Mouse (Mus musculus) limb, embryonic 13.5 days (tissue): ENCODE data around the gene Gad1. TPM values are rescaled to one million over a fixed set of nuclear protein-coding genes. Genes with fewer than 3 reads are reported as not detected.
A peak's percentile ranks its signal among the peaks of the same experiment; 100 is the strongest.

Source experiments
- ATAC-seq: fragments of 200-750 bp; cut with Nextera tagmentation; 2 replicates; pipeline ENCODE4 v1.8.0; 2017; ENCODE audit warnings: low read depth, moderate number of reproducible peaks, moderate TSS enrichment; ENCODE audit not compliant: low FRiP score
- H3K27ac ChIP-seq: fragments of 300-500 bp; sonication (generic); 2 replicates; pipeline ENCODE4 v1.5.1; 2015; ENCODE audit warnings: inconsistent platforms, mild to moderate bottlenecking, moderate library complexity
- H3K27me3 ChIP-seq: fragments of 300-500 bp; sonication (generic); 2 replicates; pipeline ENCODE4 v1.6.1; 2015; ENCODE audit warnings: mild to moderate bottlenecking, inconsistent platforms
- H3K36me3 ChIP-seq: fragments of 300-500 bp; sonication (generic); 2 replicates; pipeline ENCODE4 v1.6.1; 2015; ENCODE audit warnings: inconsistent platforms, mild to moderate bottlenecking, moderate library complexity
- H3K4me1 ChIP-seq: fragments of 300-500 bp; sonication (generic); 2 replicates; pipeline ENCODE4 v1.6.1; 2015; ENCODE audit warnings: inconsistent platforms
- H3K4me2 ChIP-seq: fragments of 300-500 bp; sonication (generic); replicated peaks from 2 replicates; pipeline ENCODE4 v1.6.1; 2015; ENCODE audit warnings: inconsistent platforms, mild to moderate bottlenecking, moderate library complexity
- H3K4me3 ChIP-seq: fragments of 300-500 bp; sonication (generic); 2 replicates; pipeline ENCODE4 v1.5.1; 2015; ENCODE audit warnings: moderate library complexity, mild to moderate bottlenecking, inconsistent platforms
- H3K9ac ChIP-seq: fragments of 300-500 bp; sonication (generic); 2 replicates; pipeline ENCODE4 v1.6.1; 2015; ENCODE audit warnings: mild to moderate bottlenecking, inconsistent platforms
- H3K9me3 ChIP-seq: fragments of 300-500 bp; sonication (generic); 2 replicates; pipeline ENCODE4 v1.6.1; 2016; ENCODE audit warnings: inconsistent platforms
- WGBS: fragments of 180-500 bp; shearing (Covaris S2); methylation state at CpG from one replicate; pipeline ENCODE4 v1.1.7; 2015; 5-methylcytosine and 5-hydroxymethylcytosine counted together
- polyA plus RNA-seq: library from polyadenylated mRNA; unstranded; fragments of >200 nt; fragmentation: Nextera tagmentation; extraction: Ambion mirVana; gene quantifications from 2 replicates; pipeline ENCODE4 v1.2.1, GENCODE M21; 2015

The Gad1 gene
- polyA plus RNA-seq, 1 experiment from 2014 or later, result 0.45 TPM

DNA sequence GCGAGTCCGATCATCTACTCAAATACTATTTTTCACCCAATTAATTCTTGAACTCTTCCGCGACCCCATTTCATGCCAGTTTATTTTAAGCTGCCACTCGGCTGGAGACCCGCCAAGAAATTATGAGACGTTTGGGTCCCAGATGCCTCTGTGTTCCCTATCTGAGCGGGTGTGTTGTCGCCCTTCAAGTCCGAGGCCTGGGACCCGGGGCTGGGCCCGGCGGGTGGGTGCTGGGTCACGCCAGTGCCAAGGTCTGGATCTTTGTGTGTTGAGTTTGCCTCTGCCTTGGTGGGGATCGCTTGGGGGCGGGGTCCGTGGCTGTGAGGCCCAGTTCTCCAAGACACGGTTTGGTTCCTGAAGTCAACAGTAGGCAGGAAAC, 13.7 kb downstream of the Gad1 start:
- WGBS, result 3% methylated on average over 18 of the region's 18 CpGs
- H3K27ac ChIP-seq, result no peak overlapping the region
- no peak overlapping the region for H3K9ac ChIP-seq
- peaks cover 55% of the 10 kb centered on the region for H3K4me1 ChIP-seq
- H3K27me3 ChIP-seq, result peaks cover 100% of the 10 kb centered on the region
- no peak for ATAC-seq
- H3K4me2 ChIP-seq, result peak overlapping the region; percentile 64
- no peaks in the 10 kb centered on the region for H3K36me3 ChIP-seq
- H3K9me3 ChIP-seq, result no peaks in the 10 kb centered on the region
- peak overlapping the region; percentile 19 for H3K4me3 ChIP-seq

DNA sequence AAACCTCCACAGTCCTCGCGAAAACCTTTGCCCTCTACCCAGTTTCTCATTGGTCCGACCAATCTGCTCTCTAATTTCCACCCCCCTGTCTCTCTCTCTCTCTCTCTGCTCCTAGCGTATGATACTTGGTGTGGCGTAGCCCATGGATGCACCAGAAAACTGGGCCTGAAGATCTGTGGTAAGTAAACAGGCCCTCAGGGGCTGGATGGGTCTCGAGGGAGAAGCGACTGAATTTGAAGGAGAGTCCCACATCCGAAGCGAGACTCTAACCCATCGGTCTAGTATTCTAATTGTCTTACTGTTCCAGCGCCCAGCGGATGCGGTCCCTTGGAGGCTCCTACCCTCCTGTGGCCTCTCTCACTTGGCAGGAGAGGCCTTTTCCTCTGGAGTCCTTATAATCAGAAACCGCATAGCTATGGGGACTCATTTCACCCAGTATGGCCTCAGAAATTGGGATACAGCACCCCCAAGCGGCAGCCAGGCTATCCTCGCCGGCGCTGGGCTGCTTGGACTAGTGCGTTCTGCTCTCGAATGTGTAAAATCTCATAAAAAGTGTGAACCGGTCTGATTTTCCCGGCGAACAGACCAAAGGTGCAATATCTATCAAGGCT, 14.3 kb downstream of the Gad1 start:
- H3K4me1 ChIP-seq, result peaks cover 49% of the 10 kb centered on the region
- H3K27ac ChIP-seq, result no peak overlapping the region
- peak overlapping the region; percentile 35 for H3K4me3 ChIP-seq
- H3K36me3 ChIP-seq, result no peaks in the 10 kb centered on the region
- peaks cover 100% of the 10 kb centered on the region for H3K27me3 ChIP-seq
- 4% methylated on average over 23 of the region's 23 CpGs for WGBS
- no peak overlapping the region for H3K9ac ChIP-seq
- ATAC-seq, result no peak
- H3K4me2 ChIP-seq, result peak overlapping the region; percentile 64
- no peaks in the 10 kb centered on the region for H3K9me3 ChIP-seq

GRCm38 (mm10) chr2:70567682-70568077, 14.8 kb downstream of the Gad1 start:
- Histone ChIP-seq H3K27me3 (peaks cover 100% of the 10 kb centered on the region), H3K4me3 (peak overlapping the region; percentile 35), H3K27ac (no peak overlapping the region), H3K4me1 (peaks cover 44% of the 10 kb centered on the region), H3K9ac (no peak overlapping the region), H3K9me3 (no peaks in the 10 kb centered on the region), H3K36me3 (no peaks in the 10 kb centered on the region), H3K4me2 (peak overlapping the region; percentile 64)
- ATAC-seq, result no peak
- under 1% methylated on average over 12 of the region's 12 CpGs for WGBS

DNA sequence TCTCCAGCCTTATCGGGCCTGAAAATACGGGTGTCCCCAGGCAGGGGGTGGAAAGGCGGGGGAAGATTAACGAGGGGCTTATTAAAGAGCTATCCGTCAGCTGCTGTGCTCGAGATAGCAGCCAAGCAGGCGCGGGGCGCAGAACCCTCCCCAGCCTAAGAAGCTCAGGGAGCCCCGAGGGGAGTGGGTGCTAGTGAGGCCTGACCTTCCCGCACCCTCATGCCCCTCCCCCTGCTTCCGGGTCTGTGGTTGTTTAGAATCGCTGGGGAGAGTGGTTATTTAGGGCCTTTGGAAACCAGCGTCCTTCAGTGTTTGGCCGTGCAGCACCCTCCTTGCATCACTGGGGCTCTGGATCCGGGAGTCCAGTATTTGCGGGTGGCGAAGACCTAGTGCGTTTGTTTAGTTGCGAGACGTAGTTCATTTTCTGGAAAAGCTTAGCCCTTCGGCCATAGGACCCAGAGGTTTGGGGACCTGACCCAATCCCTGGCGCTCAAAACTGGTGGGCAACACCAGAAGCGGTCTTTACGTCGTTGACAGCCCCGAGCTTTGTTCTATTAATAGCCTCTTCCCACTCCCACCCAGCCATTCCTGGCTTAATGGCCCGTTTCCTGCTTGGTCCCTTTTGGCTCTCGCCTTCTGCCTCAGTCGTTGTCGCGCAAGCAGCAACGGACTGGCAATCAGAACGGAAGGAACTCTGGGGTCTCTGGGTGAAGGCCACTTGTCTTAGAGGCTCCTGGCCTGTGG, 15.5 kb downstream of the Gad1 start:
- ATAC-seq, result no peak
- peaks cover 99% of the 10 kb centered on the region for H3K27me3 ChIP-seq
- no peaks in the 10 kb centered on the region for H3K9me3 ChIP-seq
- peak overlapping the region; percentile 35 for H3K4me3 ChIP-seq
- H3K36me3 ChIP-seq, result no peaks in the 10 kb centered on the region
- H3K9ac ChIP-seq, result no peak overlapping the region
- H3K4me1 ChIP-seq, result peaks cover 39% of the 10 kb centered on the region
- WGBS, result under 1% methylated on average over 34 of the region's 34 CpGs
- H3K4me2 ChIP-seq, result peak overlapping the region; percentile 64
- no peak overlapping the region for H3K27ac ChIP-seq

DNA sequence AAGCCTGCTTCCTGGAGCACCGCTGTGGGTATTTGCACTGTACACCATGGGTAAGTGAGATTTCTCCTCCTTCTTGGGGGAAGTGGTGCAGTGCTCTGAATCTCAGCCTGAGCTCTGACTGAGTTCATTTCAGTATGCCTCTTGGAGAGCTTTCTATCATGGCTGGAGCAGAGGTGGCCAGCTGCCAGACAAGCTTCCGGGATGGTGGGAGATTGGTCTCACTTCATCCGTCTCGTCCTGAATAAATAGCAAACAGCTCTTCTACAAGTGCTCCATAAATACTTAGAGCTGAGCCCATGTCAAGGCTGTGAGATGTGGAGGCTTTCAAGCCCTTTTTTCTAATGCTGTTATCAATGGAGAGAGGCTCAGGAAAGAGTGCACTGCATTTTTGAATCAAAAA, 18.8 kb downstream of the Gad1 start:
- no peak overlapping the region for H3K27ac ChIP-seq
- no peak overlapping the region for H3K9ac ChIP-seq
- H3K36me3 ChIP-seq, result no peaks in the 10 kb centered on the region
- H3K27me3 ChIP-seq, result peaks cover 78% of the 10 kb centered on the region
- no peak overlapping the region for H3K4me3 ChIP-seq
- ATAC-seq, result no peak
- peaks cover 24% of the 10 kb centered on the region for H3K4me1 ChIP-seq
- WGBS, result 66% methylated on average over 4 of the region's 4 CpGs
- no peaks in the 10 kb centered on the region for H3K9me3 ChIP-seq
- H3K4me2 ChIP-seq, result no peak overlapping the region

DNA sequence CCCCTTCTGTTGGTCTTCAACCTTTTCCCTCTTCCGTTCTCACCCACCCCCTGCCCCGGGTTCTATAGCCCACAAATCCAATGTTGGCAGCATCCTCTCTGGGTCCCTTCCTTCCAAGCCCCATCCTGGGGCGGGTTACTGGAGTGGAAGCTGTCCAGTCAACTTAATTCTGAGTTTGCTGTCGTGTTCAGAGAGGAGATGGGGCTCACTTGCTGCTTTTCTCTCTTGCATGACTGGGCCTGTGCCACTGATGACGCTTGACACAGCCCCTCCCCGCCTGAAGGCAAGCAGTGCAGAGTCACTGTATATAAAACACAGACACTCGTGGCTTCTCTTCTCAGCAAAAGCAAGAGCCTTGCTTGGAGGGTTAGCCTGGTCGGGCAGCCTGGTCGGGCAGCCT, 19.4 kb downstream of the Gad1 start:
- Histone ChIP-seq H3K4me2 (no peak overlapping the region), H3K36me3 (no peaks in the 10 kb centered on the region), H3K9me3 (no peaks in the 10 kb centered on the region), H3K9ac (no peak overlapping the region), H3K27me3 (peaks cover 73% of the 10 kb centered on the region), H3K27ac (no peak overlapping the region), H3K4me3 (no peak overlapping the region), H3K4me1 (peaks cover 18% of the 10 kb centered on the region)
- 57% methylated on average over 9 of the region's 9 CpGs for WGBS
- no peak for ATAC-seq

DNA sequence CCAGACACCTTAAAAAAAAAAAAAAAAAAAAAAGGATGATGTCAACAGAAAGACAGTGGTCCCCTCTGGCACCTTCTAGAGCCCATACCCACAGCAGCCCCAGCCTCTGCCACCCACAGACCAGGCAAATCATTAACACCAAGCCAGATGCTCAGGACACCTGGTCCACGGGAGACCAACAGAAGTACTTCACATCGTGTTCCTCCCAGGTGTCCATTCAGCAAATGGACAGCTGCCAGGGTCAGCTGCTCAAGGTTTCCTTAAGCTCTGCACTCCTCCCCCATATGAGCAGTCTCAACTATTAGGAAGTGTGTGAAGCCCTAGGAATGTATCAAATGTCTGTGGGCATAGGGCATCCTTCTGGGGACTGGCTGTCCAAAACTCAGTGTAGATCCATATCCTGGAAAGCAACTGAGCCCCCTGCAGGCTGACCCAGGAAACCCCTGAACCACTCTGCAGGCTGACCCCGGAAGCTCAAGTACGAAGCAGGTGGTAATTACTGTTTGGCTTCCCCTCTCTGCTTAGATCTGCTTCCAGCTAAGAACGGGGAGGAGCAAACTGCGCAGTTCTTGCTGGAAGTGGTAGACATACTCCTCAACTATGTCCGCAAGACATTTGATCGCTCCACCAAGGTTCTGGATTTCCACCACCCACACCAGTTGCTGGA, 20.8 kb downstream of the Gad1 start:
- no peak overlapping the region for H3K4me3 ChIP-seq
- H3K9me3 ChIP-seq, result no peaks in the 10 kb centered on the region
- no peaks in the 10 kb centered on the region for H3K36me3 ChIP-seq
- no peak overlapping the region for H3K9ac ChIP-seq
- ATAC-seq, result peak; percentile 24; the same call in 1 of the 2 replicates
- H3K27me3 ChIP-seq, result peaks cover 58% of the 10 kb centered on the region
- peaks cover 5% of the 10 kb centered on the region for H3K4me1 ChIP-seq
- 70% methylated on average over 8 of the region's 8 CpGs for WGBS
- no peak overlapping the region for H3K4me2 ChIP-seq
- H3K27ac ChIP-seq, result no peak overlapping the region

DNA sequence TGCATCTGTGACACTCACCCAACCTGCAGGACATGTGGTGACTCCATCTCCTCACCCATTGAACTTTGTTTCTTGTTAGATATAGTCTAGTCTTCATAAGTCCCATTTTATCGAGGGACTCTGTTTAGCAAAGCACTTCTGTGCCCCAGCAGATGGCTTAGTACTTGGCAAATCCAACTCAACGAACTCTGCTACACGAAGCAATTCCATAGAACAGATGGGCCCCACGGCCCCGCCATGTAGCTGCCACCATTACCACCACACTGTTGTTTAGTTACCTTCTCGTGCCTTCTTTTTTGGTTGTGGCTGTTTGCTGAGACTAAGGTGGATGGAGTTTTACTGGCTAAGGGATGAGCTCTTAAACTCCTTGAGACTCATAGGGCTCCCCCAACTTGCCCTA, 35.3 kb downstream of the Gad1 start:
- Histone ChIP-seq H3K4me3 (no peak overlapping the region), H3K27me3 (peaks cover 6% of the 10 kb centered on the region; the same call in 1 of the 2 replicates), H3K27ac (no peak overlapping the region), H3K9me3 (no peaks in the 10 kb centered on the region), H3K4me2 (no peak overlapping the region), H3K9ac (no peak overlapping the region), H3K4me1 (no peaks in the 10 kb centered on the region), H3K36me3 (no peaks in the 10 kb centered on the region)
- no peak for ATAC-seq
- 85% methylated on average over 6 of the region's 6 CpGs for WGBS

DNA sequence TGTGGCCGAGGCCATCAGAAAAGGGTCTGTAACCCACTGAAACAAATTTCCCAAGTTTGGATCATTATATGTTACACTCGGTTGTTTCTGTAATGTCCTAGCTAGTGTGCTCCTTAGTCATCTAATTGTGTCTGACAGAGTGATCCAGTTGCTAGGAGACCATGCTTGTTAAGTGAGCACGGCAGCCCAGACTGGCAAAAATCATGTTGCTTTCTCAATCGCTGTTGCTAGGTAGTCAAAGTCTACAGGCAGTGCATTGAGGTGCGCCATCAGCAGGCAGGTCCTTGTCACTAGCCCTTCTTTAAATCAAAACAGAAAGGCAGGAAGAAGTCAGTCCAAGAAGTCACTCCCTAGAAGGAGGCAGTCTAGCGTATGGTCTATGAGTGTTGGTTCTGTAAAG, 39.6 kb downstream of the Gad1 start:
- 0 out of 2 replicates have a peak, but pooled peaks cover 5% of the 10 kb centered on the region for H3K27me3 ChIP-seq
- no peak overlapping the region for H3K4me3 ChIP-seq
- H3K36me3 ChIP-seq, result no peaks in the 10 kb centered on the region
- H3K4me2 ChIP-seq, result no peak overlapping the region
- H3K27ac ChIP-seq, result no peak overlapping the region
- no peak for ATAC-seq
- no peak overlapping the region for H3K9ac ChIP-seq
- WGBS, result 70% methylated on average over 6 of the region's 6 CpGs
- H3K4me1 ChIP-seq, result no peaks in the 10 kb centered on the region
- H3K9me3 ChIP-seq, result no peaks in the 10 kb centered on the region

DNA sequence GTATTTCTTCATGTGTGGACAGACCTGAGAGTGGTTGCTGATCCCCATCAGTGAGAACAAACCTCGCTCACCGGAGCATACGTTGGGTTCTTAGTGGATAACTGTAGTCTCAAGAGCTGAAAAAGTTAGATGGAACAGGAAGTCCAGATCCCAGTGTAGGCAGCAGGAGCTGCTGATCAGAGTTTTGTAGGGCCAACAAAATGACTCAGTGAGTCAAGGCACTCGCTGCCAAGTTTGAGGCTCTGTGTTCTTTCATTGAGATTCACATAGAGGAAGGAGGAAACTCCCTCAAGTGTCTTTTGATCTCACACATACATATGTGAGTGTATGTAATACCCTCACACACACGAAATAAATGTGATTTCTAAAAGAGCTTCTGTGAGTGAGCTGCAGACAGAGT, 40.8 kb downstream of the Gad1 start:
- Histone ChIP-seq H3K9me3 (no peaks in the 10 kb centered on the region), H3K4me2 (no peak overlapping the region), H3K4me1 (no peaks in the 10 kb centered on the region), H3K36me3 (no peaks in the 10 kb centered on the region), H3K27ac (no peak overlapping the region), H3K4me3 (no peak overlapping the region), H3K27me3 (0 out of 2 replicates have a peak, but pooled peaks cover 5% of the 10 kb centered on the region), H3K9ac (no peak overlapping the region)
- no peak for ATAC-seq
- 91% methylated on average over 5 of the region's 5 CpGs for WGBS

DNA sequence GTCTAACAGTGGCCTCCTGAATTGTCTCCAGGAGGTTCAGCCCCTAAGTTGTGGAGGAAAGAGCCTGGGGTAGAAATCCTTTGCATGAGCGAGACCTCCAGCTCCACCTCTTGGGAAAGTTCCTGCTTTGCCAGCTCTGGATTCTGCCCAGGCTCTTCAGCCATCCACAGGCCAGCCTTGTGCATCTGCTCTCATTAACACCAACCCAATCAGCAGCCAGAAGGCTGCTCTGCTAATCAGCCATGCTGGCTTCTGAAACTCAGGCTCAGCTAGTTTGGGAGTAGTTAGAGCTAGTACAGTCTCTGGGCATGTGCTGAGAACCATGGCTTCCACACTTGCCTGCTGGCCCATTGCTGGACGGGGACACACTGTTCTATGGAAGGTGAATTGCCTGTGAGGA, 43.0 kb downstream of the Gad1 start:
- Histone ChIP-seq H3K27ac (no peak overlapping the region), H3K4me3 (no peak overlapping the region), H3K4me2 (no peak overlapping the region), H3K27me3 (0 out of 2 replicates have a peak, but pooled peaks cover 5% of the 10 kb centered on the region), H3K9me3 (no peaks in the 10 kb centered on the region), H3K36me3 (no peaks in the 10 kb centered on the region), H3K9ac (no peak overlapping the region), H3K4me1 (no peaks in the 10 kb centered on the region)
- WGBS, result 55% methylated on average over 2 of the region's 2 CpGs
- ATAC-seq, result no peak

GRCm38 (mm10) chr2:70609769-70610168, 56.9 kb downstream of the Gad1 start:
- no peak overlapping the region for H3K27ac ChIP-seq
- ATAC-seq, result no peak
- H3K36me3 ChIP-seq, result no peaks in the 10 kb centered on the region
- H3K27me3 ChIP-seq, result no peaks in the 10 kb centered on the region
- 0 out of 2 replicates have a peak, but pooled peaks cover 4% of the 10 kb centered on the region for H3K9me3 ChIP-seq
- no peak overlapping the region for H3K4me3 ChIP-seq
- no peak overlapping the region for H3K9ac ChIP-seq
- no peaks in the 10 kb centered on the region for H3K4me1 ChIP-seq
- H3K4me2 ChIP-seq, result no peak overlapping the region
- WGBS, result 56% methylated on average over 3 of the region's 3 CpGs
